8 mouse cellular contexts compared by ENCODE assay signal in the genomic region with DNA sequence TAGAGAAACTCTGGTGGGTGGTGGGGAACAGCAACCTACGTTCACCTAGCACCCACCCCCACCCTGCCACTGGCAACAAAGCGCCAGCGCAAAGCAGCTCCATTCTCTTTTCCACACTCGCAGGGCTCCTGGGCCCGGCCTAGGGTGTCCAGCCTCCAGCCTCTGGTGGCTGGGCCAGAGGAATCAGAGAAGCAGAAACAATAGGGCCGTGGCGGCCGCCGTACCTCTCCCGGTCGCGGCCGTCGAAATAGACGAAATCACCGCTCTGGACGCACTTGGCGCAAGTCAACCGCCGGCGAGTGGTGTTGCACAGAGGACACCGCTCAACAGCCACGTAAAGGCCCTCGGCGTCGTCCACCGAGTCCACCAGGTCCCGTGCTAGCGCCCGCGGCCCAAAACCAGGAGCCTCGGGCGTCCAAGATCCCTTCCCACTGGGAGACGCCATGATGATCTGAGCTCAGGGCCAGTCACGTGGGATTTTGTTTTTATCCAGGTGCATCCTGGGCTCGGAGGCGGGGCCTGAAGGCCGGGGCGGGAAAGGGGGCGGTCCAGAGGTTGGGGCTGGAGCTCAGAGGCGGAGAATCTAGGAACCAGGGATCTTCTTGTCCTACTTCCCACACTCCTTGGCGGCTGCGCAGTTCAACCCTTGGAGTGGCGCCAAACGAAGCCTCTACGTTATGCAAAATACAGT. TPM values are rescaled to one million over a fixed set of nuclear protein-coding genes. Genes with fewer than 3 reads are reported as not detected.
DNase-seq lines count a peak whose midpoint lies in the region; ATAC-seq and TF ChIP-seq lines count a peak whose summit lies in the region.

No protein-coding gene starts in this region.

- H3K36me3 ChIP-seq in ES-E14 (ENCODE audit: control insufficient read depth, insufficient read depth, low read length, poor library complexity, severe bottlenecking) = peaks cover 3% of the 10 kb centered on the region; the same call in 1 of the 2 replicates
- H3K36me3 ChIP-seq in forebrain, embryonic 15.5 days = 0 out of 2 replicates have a peak, but pooled peaks cover 5% of the 10 kb centered on the region

- no peaks in the 10 kb centered on the region for H3K27me3 ChIP-seq in forebrain, embryonic 15.5 days

- 1% methylated on average over 46 of the region's 46 CpGs for WGBS in forebrain, embryonic 15.5 days
- under 1% methylated on average over 46 of the region's 46 CpGs for WGBS in lung, adult 2 months

- DNase-seq in ES-E14 (ENCODE audit: low read depth, low spot score) = peak; percentile 98
- peak; percentile 97 for DNase-seq in cerebellum, adult 11-12 months
- DNase-seq in heart, postnatal 25 days (ENCODE audit: low spot score) = peak; percentile 92
- peak; percentile 94 to 97 for DNase-seq in layer of hippocampus, adult 18-20 months (ENCODE audit: low spot score in 2 of 2)
- DNase-seq in lung, adult 2 months = peak; percentile 97
- DNase-seq in thymus, adult 18-20 months = peak; percentile 68 to 69

- intact Hi-C loops in heart, postnatal 25 days (cut with DNase I) = loop anchor here (5.0 kb wide), 1 partner anchor 79 kb away; a partner anchor contains a TSS

- TF ChIP-seq POLR2A in lung, adult 2 months (IDR thresholded peaks at IDR 0.05; ENCODE audit: borderline replicate concordance, extremely low read depth, low read depth, low read length) = peak; percentile 79; the same call in 1 of the 2 replicates

- peak overlapping the region; percentile 80 for H3K9ac ChIP-seq in ES-E14 (ENCODE audit: insufficient read depth, low read depth, low read length, poor library complexity, severe bottlenecking)
- H3K9ac ChIP-seq in forebrain, embryonic 15.5 days (replicated peaks) = peak overlapping the region; percentile 87

- ATAC-seq in forebrain, embryonic 15.5 days (replicated peaks) = peak; percentile 99
- ATAC-seq in neutrophil, adult 5-6 weeks (ENCODE audit: extremely low read depth, insufficient number of reproducible peaks, low FRiP score, poor library complexity, severe bottlenecking) = peak; percentile 72

- no peak for TF ChIP-seq CTCF in lung, adult 2 months (IDR thresholded peaks at IDR 0.05; ENCODE audit: insufficient read depth, low read length)

- peaks cover 2 to 11% of the 10 kb centered on the region in 2 experiments; a peak in 1 of 4 replicates for H3K4me1 ChIP-seq in ES-E14 (ENCODE audit: control insufficient read depth in 2 of 2, insufficient read depth in 2 of 2, low read length in 2 of 2, poor library complexity in 1 of 2)
- H3K4me1 ChIP-seq in forebrain, embryonic 15.5 days = peaks cover 14% of the 10 kb centered on the region
- H3K4me1 ChIP-seq in lung, adult 2 months (ENCODE audit: control insufficient read depth, insufficient read depth, low read length) = no peaks in the 10 kb centered on the region; the same call in 1 of the 2 replicates

- no peak overlapping the region for H3K27ac ChIP-seq in ES-E14 (ENCODE audit: insufficient read depth, low read depth, low read length, poor library complexity, severe bottlenecking)
- H3K27ac ChIP-seq in forebrain, embryonic 15.5 days (replicated peaks) = peak overlapping the region; percentile 66

- peak overlapping the region; percentile 75 to 77 for H3K4me3 ChIP-seq in ES-E14 (ENCODE audit: insufficient read depth in 1 of 2, low read depth in 1 of 2, low read length in 2 of 2, poor library complexity in 1 of 2, severe bottlenecking in 1 of 2)
- H3K4me3 ChIP-seq in forebrain, embryonic 15.5 days = peak overlapping the region; percentile 98
- peak overlapping the region; percentile 97 for H3K4me3 ChIP-seq in lung, adult 2 months (replicated peaks; ENCODE audit: extremely low read depth, low read depth, low read length)

- in situ Hi-C loops in ES-E14 (cut with MboI; ENCODE audit: low sequenced_read_pairs in 2 of 2, unreplicated experiment in 2 of 2) = no loop called here

- peak overlapping the region; percentile 86 for H3K4me2 ChIP-seq in forebrain, embryonic 15.5 days (replicated peaks)

- H3K9me3 ChIP-seq in ES-E14 (ENCODE audit: control insufficient read depth, insufficient read depth, low read depth, low read length) = no peaks in the 10 kb centered on the region
- no peaks in the 10 kb centered on the region for H3K9me3 ChIP-seq in forebrain, embryonic 15.5 days

TF ChIP-seq in ES-E14, 5 proteins besides CTCF, POLR2A, EP300 and RAD21:
- peak; percentile 89 for TF ChIP-seq HCFC1 (IDR thresholded peaks at IDR 0.05; ENCODE audit: borderline replicate concordance, insufficient read depth, low read length)
- TF ChIP-seq MAFK (IDR thresholded peaks at IDR 0.05; ENCODE audit: insufficient read depth, low read depth, low read length) = no peak

RNA-seq across cellular contexts. Expression of a gene that starts 2.3 kb away (rescaled TPM):
- total RNA-seq in ES-E14 (2012; rRNA removed) = 19.8 and 22.5 TPM in 2 replicates
- polyA plus RNA-seq in forebrain, embryonic 15.5 days (2015; fragmentation: Nextera tagmentation; extraction: Ambion mirVana) = 21.8 and 22.6 TPM in 2 replicates
- 10 to 100 TPM; 10.1 TPM for total RNA-seq in heart, postnatal 25 days (2021)
- 10 to 100 TPM; 19.9 to 21.1 TPM for total RNA-seq in layer of hippocampus, adult 18-20 months (2021)
- 8.9 and 11.4 TPM in 2 replicates for polyA plus RNA-seq in lung, adult 2 months (2012; rRNA removed)
- 5.5 and 5.6 TPM in 2 replicates for total RNA-seq in neutrophil, adult 5-6 weeks (2017)
